Mouse (Mus musculus) cerebellum, adult 2 months (tissue): ENCODE measurements around the gene Bcl7c.

Experiments
- CTCF ChIP-seq: fragments of 200-500 bp; IDR thresholded peaks from 2 replicates; pipeline ENCODE4 v1.5.1; 2011; ENCODE audit warnings: low read depth, mild to moderate bottlenecking, control low read depth, low read length, moderate library complexity, borderline replicate concordance; ENCODE audit not compliant: insufficient read depth
- POLR2A ChIP-seq: fragments of 200-500 bp; IDR thresholded peaks from 2 replicates; pipeline ENCODE4 v1.6.1; 2011; ENCODE audit warnings: low read length, control low read depth, borderline replicate concordance; ENCODE audit not compliant: insufficient read depth

GRCm38 (mm10) chr7:127626471-127626870 is 82.3 kb downstream of the Bcl7c start:
- TF ChIP-seq POLR2A, result no peak
- TF ChIP-seq CTCF, result no peak
